Mouse (Mus musculus) embryo, embryonic 11.5 days (tissue): ENCODE data around the gene Scube1.

Source experiments
- DNase-seq: peaks from one replicate; pipeline ENCODE4 v3.0.0-alpha.2; 2012; ENCODE audit warnings: low read depth, low spot score

Gene Scube1

GRCm38 (mm10) chr15:83724886-83725269, at the start of gene Scube1:
Gene Scube1, minus strand, starts transcription at chr15:83725021.
- peak; percentile 79 for DNase-seq

- DNase-seq = no peak
These were observed 48.1 kb upstream of the Scube1 start for GRCm38 (mm10) chr15:83772953-83773352.

- DNase-seq = no peak
These were observed 47.6 kb upstream of the Scube1 start for GRCm38 (mm10) chr15:83772460-83772859.

- DNase-seq = no peak
These were observed 46.7 kb upstream of the Scube1 start for GRCm38 (mm10) chr15:83771346-83772053.

- DNase-seq = no peak
These were observed 40.7 kb upstream of the Scube1 start for GRCm38 (mm10) chr15:83765388-83766029.

- no peak for DNase-seq
These were observed 36.7 kb upstream of the Scube1 start for GRCm38 (mm10) chr15:83761512-83761911.

- DNase-seq = no peak
These were observed 35.9 kb upstream of the Scube1 start for GRCm38 (mm10) chr15:83760683-83761082.

GRCm38 (mm10) chr15:83758958-83759357, 34.1 kb upstream of the Scube1 start:
- DNase-seq = no peak

- no peak for DNase-seq
These were observed 31.9 kb upstream of the Scube1 start for GRCm38 (mm10) chr15:83756742-83757141.

GRCm38 (mm10) chr15:83749436-83749835, 24.6 kb upstream of the Scube1 start:
- no peak for DNase-seq

GRCm38 (mm10) chr15:83748986-83749385, 24.2 kb upstream of the Scube1 start:
- no peak for DNase-seq

- no peak for DNase-seq
These were observed 21.5 kb upstream of the Scube1 start for GRCm38 (mm10) chr15:83746311-83746710.

GRCm38 (mm10) chr15:83742018-83742417, 17.2 kb upstream of the Scube1 start:
- no peak for DNase-seq

- DNase-seq = no peak
These were observed 16.0 kb upstream of the Scube1 start for GRCm38 (mm10) chr15:83740676-83741422.

GRCm38 (mm10) chr15:83727626-83728025, 2.8 kb upstream of the Scube1 start:
- DNase-seq = no peak

GRCm38 (mm10) chr15:83726741-83727140, 1.9 kb upstream of the Scube1 start:
- no peak for DNase-seq

- DNase-seq = no peak
These were observed 857 bp upstream of the Scube1 start for GRCm38 (mm10) chr15:83725556-83726200.

- no peak for DNase-seq
These were observed 498 bp downstream of the Scube1 start for GRCm38 (mm10) chr15:83724160-83724885.

- DNase-seq = no peak
These were observed 9.1 kb downstream of the Scube1 start for GRCm38 (mm10) chr15:83715582-83716228.

- DNase-seq = no peak
These were observed 12.0 kb downstream of the Scube1 start for GRCm38 (mm10) chr15:83712798-83713197.

- no peak for DNase-seq
These were observed 12.5 kb downstream of the Scube1 start for GRCm38 (mm10) chr15:83712361-83712760.
